Mouse (Mus musculus) kidney, postnatal 0 days (tissue): ENCODE results near the gene Fbxw13. TPM values are rescaled to one million over a fixed set of nuclear protein-coding genes. Genes with fewer than 3 reads are reported as not detected.
A peak's percentile ranks its signal among the peaks of the same experiment; 100 is the strongest.
"Not testable (repeated sequence)": the region's sequence is repeated elsewhere in the genome, so short reads cannot be mapped to it uniquely, and the experiment has no call there.

ENCODE experiments used
- ATAC-seq: fragments of 200-750 bp; cut with Nextera tagmentation; replicated peaks from 2 replicates; pipeline ENCODE4 v1.8.0; 2017; ENCODE audit warnings: low read depth, moderate number of reproducible peaks, moderate TSS enrichment, moderate library complexity; ENCODE audit not compliant: low FRiP score
- DNase-seq: peaks from one replicate; pipeline ENCODE4 v3.0.0-alpha.2; 2016; ENCODE audit warnings: low spot score
- H3K27ac ChIP-seq: fragments of 300-500 bp; sonication (generic); 2 replicates; pipeline ENCODE4 v1.5.1; 2014; ENCODE audit warnings: mild to moderate bottlenecking
- H3K27me3 ChIP-seq: fragments of 300-500 bp; sonication (generic); 2 replicates; pipeline ENCODE4 v1.6.1; 2014; ENCODE audit warnings: low read length, mixed read lengths; ENCODE audit not compliant: insufficient read depth
- H3K36me3 ChIP-seq: fragments of 300-500 bp; sonication (generic); 2 replicates; pipeline ENCODE4 v1.6.1; 2014; ENCODE audit warnings: low read length, mixed read lengths; ENCODE audit not compliant: insufficient read depth
- H3K4me1 ChIP-seq: fragments of 300-500 bp; sonication (generic); replicated peaks from 2 replicates; pipeline ENCODE4 v1.6.1; 2014; ENCODE audit warnings: antibody characterized with exemption, low read length, mixed read lengths; ENCODE audit not compliant: insufficient read depth
- H3K4me2 ChIP-seq: fragments of 300-500 bp; sonication (generic); 2 replicates; pipeline ENCODE4 v1.6.1; 2014; ENCODE audit warnings: mild to moderate bottlenecking, low read length, moderate library complexity, mixed read lengths
- H3K4me3 ChIP-seq: fragments of 300-500 bp; sonication (generic); replicated peaks from 2 replicates; pipeline ENCODE4 v1.5.1; 2014; ENCODE audit warnings: low read depth, low read length
- H3K9ac ChIP-seq: fragments of 300-500 bp; sonication (generic); 2 replicates; pipeline ENCODE4 v1.6.1; 2014; ENCODE audit warnings: low read depth, low read length
- H3K9me3 ChIP-seq: fragments of 300-500 bp; sonication (generic); replicated peaks from 2 replicates; pipeline ENCODE4 v1.6.1; 2016; ENCODE audit warnings: low read length, inconsistent platforms, mixed read lengths
- CTCF ChIP-seq: IDR thresholded peaks from 2 replicates; pipeline ENCODE4 v1.5.1; 2016; ENCODE audit warnings: antibody characterized with exemption, low read depth, mild to moderate bottlenecking, moderate library complexity
- WGBS: fragments of 180-500 bp; shearing (Covaris S2); extraction: QIAGEN DNeasy Blood & Tissue Kit; methylation state at CpG from one replicate; pipeline ENCODE4 v1.1.7; 2014; 5-methylcytosine and 5-hydroxymethylcytosine counted together
- polyA plus RNA-seq: library from polyadenylated mRNA; unstranded; fragments of >200 nt; fragmentation: Nextera tagmentation; extraction: Ambion mirVana; gene quantifications from 2 replicates; pipeline ENCODE4 v1.2.1, GENCODE M21; 2015

Fbxw13 gene
- polyA plus RNA-seq, 1 experiment from 2014 or later = not detected

DNA sequence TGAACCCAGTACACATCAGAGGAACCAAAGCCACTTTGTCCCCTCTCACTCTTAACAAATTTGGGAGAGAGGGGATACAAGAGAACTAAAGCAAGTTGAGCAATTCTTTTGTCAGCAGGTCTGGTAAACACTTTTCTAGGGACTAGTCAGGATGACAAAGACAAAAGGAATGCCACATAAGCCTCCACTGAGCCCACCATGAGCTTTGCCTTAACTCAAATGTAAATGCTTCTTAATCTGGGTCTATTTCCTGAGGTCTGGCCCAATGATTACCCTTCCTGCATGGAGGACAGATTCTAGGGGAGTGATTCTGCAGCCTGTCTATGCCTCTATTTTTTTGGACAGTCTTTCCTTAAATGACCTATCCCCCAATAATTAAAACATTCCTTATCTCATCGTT lies 19.5 kb downstream of the Fbxw13 start:
- H3K9me3 ChIP-seq = no peaks in the 10 kb centered on the region
- no peak overlapping the region for H3K4me2 ChIP-seq
- DNase-seq = no peak
- no peak overlapping the region for H3K4me3 ChIP-seq
- ATAC-seq = no peak
- 86% methylated on average over 1 of the region's 1 CpGs for WGBS
- no peak overlapping the region for H3K27ac ChIP-seq
- H3K9ac ChIP-seq = no peak overlapping the region
- no peak for TF ChIP-seq CTCF
- no peaks in the 10 kb centered on the region for H3K36me3 ChIP-seq
- no peaks in the 10 kb centered on the region for H3K4me1 ChIP-seq
- H3K27me3 ChIP-seq = no peaks in the 10 kb centered on the region

DNA sequence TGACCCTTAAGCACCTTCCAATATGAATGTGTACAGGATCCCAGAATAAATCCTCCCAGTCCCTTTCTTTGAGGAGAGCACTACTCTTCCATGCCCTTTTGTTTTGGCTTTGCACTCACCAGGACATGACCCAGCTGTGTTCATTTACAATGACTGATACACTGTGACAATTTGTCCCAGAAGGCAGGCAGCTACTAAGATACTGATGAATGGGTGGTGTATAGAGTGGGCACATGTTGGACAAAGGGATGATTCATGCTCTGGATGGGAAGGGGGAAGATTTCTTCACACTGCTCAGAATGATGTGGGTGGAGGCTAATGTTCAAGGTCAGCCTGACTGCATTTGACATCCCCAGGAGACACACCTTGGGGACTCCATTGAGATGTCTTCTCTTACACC lies 28.5 kb downstream of the Fbxw13 start:
- Histone ChIP-seq H3K9me3 (no peaks in the 10 kb centered on the region), H3K36me3 (no peaks in the 10 kb centered on the region), H3K27me3 (no peaks in the 10 kb centered on the region), H3K4me3 (no peak overlapping the region), H3K4me1 (no peaks in the 10 kb centered on the region), H3K9ac (no peak overlapping the region), H3K4me2 (no peak overlapping the region), H3K27ac (no peak overlapping the region)
- no peak for TF ChIP-seq CTCF
- ATAC-seq (no peak), DNase-seq (no peak)

DNA sequence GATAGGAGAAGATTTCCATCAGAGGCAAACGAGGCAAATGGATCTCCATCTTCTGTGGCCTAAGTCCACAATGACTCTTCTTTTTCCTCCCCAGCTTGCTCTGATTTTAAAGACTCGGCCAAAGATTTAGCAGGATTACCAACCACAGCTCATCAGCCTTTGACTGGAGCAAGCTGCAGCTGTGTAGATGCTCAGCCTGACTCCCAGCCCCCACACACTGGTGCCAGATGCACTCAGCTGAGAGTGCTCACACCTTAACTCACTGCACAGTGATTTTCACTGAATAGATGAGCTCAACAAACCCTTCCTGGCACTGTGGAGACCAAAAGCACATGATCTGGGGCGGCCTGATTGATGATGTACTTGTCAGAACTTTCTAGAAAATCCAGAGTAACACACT lies 33.8 kb downstream of the Fbxw13 start, which contains the start of gene Fbxw21:
Fbxw21 (minus strand) TSS at position 101 of the 400 bp plus-strand sequence.
- H3K4me3 ChIP-seq = no peak within 1 kb of the TSS
- H3K9ac ChIP-seq = no peak within 1 kb of the TSS
- H3K9me3 ChIP-seq = no peaks in the 10 kb centered on the region
- TF ChIP-seq CTCF = no peak
- no peak for DNase-seq
- H3K27ac ChIP-seq = no peak within 1 kb of the TSS
- no peaks in the 10 kb centered on the region for H3K27me3 ChIP-seq
- no peaks in the 10 kb centered on the region for H3K36me3 ChIP-seq
- WGBS = 67% methylated on average over 3 of the region's 3 CpGs
- H3K4me1 ChIP-seq = no peaks in the 10 kb centered on the region
- ATAC-seq = no peak
- H3K4me2 ChIP-seq = no peak within 1 kb of the TSS

DNA sequence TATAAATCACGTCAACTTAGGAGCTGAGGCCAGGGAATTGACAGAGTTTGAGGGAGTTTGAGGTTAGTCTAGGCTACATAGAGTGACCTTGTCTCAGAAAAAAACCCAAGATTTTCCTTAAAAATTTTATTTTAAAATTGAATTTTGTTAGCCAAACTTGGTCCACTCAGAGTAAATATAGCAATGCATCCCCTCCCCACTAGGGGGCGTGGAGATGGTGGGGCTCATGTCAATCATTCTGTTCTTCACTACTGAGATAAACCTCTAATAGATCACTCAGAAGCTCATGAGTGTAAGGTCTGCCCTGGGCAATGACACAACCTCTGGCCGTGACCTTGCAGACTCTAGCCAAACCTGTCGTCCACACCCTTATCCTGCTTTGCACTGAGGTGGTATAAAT lies 55.4 kb downstream of the Fbxw13 start:
- not testable (repeated sequence) for H3K4me2 ChIP-seq, DNase-seq, H3K4me1 ChIP-seq, H3K27ac ChIP-seq, ATAC-seq, H3K27me3 ChIP-seq, H3K9ac ChIP-seq, H3K4me3 ChIP-seq, H3K36me3 ChIP-seq, H3K9me3 ChIP-seq
- TF ChIP-seq CTCF = peak; percentile 43
- WGBS = 63% methylated on average over 4 of the region's 4 CpGs

DNA sequence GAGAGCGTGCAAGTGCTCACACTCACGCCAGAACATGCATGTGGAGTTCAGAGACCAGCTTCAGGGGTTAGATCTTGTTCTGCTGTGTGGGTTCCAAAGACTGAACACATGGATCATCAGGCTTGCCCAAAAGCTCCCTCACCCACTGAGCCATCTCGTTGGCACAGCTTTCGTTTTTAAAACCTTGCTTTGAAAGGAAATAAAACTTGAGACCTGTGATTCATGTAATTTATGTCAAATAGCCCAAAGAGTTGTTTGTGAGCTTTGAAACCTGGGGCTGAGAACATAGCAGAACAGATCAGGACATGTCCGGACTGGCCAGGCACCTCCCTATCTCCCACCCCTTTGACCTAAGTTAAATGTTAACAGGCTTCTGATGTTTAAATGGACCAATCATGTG lies 65.7 kb downstream of the Fbxw13 start:
- ATAC-seq = no peak
- 55% methylated on average over 5 of the region's 5 CpGs for WGBS
- no peaks in the 10 kb centered on the region for H3K27me3 ChIP-seq

More for the DNA sequence above, 65.7 kb downstream of the Fbxw13 start:
- Histone ChIP-seq H3K9ac (no peak overlapping the region), H3K4me2 (no peak overlapping the region), H3K9me3 (no peaks in the 10 kb centered on the region), H3K4me1 (no peaks in the 10 kb centered on the region), H3K4me3 (no peak overlapping the region), H3K27ac (no peak overlapping the region), H3K36me3 (no peaks in the 10 kb centered on the region)
- DNase-seq = no peak
- TF ChIP-seq CTCF = no peak

Other genes with a start within 250 kb of the Fbxw13 start
- gene Col7a1, start 242.4 kb downstream of the Fbxw13 start, polyA plus RNA-seq = 2.9 and 3.1 TPM in 2 replicates
- gene Ucn2, start 210.0 kb downstream of the Fbxw13 start, polyA plus RNA-seq = 0.11 TPM in 1 of 2 replicates, not detected in the other
- 5.8 and 7.9 TPM in 2 replicates for gene Pfkfb4, start 204.2 kb downstream of the Fbxw13 start, polyA plus RNA-seq
- 122 and 123 TPM in 2 replicates for gene Shisa5, start 157.4 kb downstream of the Fbxw13 start, polyA plus RNA-seq
- 14.3 and 15.2 TPM in 2 replicates for gene Trex1, start 136.2 kb downstream of the Fbxw13 start, polyA plus RNA-seq
- gene Atrip, start 121.9 kb downstream of the Fbxw13 start, polyA plus RNA-seq = 18.8 and 20.9 TPM in 2 replicates
- gene Ccdc51, start 113.5 kb downstream of the Fbxw13 start, polyA plus RNA-seq = 12.9 and 13.8 TPM in 2 replicates
- gene Tma7, start 113.4 kb downstream of the Fbxw13 start, polyA plus RNA-seq = 635 and 680 TPM in 2 replicates
- gene Plxnb1, start 100.6 kb downstream of the Fbxw13 start, polyA plus RNA-seq = 8.4 and 9.6 TPM in 2 replicates
- gene Fbxw21, start 33.9 kb downstream of the Fbxw13 start, polyA plus RNA-seq = not detected in 2 replicates
- not detected in 2 replicates for gene Fbxw20, start 38.8 kb upstream of the Fbxw13 start, polyA plus RNA-seq
- not detected in 2 replicates for gene Fbxw14, start 91.7 kb upstream of the Fbxw13 start, polyA plus RNA-seq
- gene Fbxw28, start 143.7 kb upstream of the Fbxw13 start, polyA plus RNA-seq = not detected in 2 replicates
- 0.15 TPM in 1 of 2 replicates, not detected in the other for gene Fbxw22, start 208.3 kb upstream of the Fbxw13 start, polyA plus RNA-seq